Mouse (Mus musculus): Measurements from ENCODE around the gene Ifi27. TPM values are rescaled to one million over a fixed set of nuclear protein-coding genes. Genes with fewer than 3 reads are reported as not detected.
"Not testable (repeated sequence)": the region's sequence is repeated elsewhere in the genome, so short reads cannot be mapped to it uniquely, and the experiment has no call there.

The Ifi27 gene
- total RNA-seq (2022) = 100 to 1,000 TPM; 117 to 188 (median 137) TPM

DNA sequence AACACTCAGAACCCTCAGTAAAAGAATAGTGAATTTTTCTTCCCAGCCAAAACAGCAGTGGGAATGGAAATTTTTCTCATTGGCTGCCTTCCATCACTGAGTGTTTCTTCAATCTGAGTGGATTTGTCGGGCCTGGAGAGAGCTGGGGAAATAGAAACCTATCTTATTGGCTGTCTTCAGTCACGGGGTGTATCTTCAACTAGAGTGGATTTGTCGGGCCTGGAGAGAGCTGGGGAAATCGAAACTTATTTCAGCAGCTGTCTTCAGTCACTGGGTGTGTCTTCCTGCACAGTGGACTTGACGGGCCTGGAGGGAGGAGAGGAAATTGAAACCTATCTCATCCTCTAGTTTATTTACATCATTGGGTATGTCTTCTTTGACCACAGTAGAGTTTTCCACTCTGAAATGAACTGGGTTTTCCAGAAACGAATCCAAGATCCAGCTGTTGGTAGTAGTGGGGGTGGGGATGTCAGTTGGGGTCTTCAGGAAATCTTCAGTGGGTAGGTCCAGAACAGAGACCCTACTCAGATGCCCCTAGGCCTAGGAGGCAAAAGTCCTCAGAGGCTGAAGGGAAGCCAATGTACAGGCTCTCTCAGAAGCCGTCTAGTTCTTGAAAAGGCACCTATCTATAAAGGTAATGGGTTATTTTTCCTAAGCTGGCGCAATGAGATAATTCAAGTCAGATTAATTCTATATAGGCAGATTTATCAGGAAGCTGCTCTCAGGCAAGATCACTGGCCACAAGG, at the start of gene Ifi27:
TSS of gene Ifi27 (plus strand) at position 226 of the 746 bp plus-strand sequence.
- DNase-seq (ENCODE audit: low spot score in 2 of 2) = peak; percentile 63 to 71

GRCm38 (mm10) chr12:103388505-103389347, 45.3 kb upstream of the Ifi27 start, which contains the start of gene Otub2:
TSS of gene Otub2 (plus strand) at chr12:103388682.
- peak; percentile 98 for DNase-seq (ENCODE audit: low spot score in 2 of 2)

DNA sequence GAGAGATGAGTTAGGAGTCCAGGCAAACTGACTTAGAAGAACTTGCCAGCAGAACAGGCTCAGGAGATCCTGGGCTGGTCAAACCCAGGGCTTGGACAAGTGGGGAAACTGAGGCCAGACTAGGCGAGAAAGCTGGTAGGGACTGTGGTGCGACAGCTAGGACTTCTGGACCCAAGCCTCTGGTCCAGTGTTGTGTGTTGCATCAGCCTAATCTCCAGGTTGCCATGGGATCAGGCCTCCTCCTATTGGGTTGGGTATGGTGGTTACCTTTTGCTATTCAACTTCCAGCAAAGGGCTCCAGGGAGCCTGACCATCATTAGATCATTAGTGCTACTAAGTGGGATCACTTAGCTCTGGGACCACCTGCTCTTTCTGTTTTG, 44.7 kb upstream of the Ifi27 start:
- DNase-seq (ENCODE audit: low spot score in 2 of 2) = no peak

GRCm38 (mm10) chr12:103389982-103390381, 44.0 kb upstream of the Ifi27 start:
- DNase-seq (ENCODE audit: low spot score in 2 of 2) = no peak

DNA sequence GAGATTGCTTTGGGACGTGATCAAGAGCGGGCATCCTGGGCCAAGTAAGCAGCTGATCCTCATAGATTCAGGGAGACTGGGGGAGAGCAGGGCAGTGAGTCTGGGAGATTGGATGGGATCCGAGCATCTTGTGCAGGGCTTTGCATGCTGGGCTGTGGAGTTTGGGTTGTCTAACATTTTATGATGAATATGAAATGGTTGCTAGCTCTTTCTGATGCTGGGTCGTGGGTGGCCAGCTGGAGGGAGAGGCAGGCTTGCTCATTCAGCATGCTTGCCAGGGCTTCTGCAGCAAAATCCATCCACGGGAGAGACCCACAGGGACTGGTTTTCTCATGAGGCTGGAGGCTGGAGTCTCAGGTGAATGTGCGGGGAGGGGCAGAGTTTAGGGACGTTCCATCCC, 42.9 kb upstream of the Ifi27 start:
- DNase-seq (ENCODE audit: low spot score in 2 of 2) = peak; percentile 65 to 73

GRCm38 (mm10) chr12:103393528-103393927, 40.5 kb upstream of the Ifi27 start:
- DNase-seq (ENCODE audit: low spot score in 2 of 2) = no peak

DNA sequence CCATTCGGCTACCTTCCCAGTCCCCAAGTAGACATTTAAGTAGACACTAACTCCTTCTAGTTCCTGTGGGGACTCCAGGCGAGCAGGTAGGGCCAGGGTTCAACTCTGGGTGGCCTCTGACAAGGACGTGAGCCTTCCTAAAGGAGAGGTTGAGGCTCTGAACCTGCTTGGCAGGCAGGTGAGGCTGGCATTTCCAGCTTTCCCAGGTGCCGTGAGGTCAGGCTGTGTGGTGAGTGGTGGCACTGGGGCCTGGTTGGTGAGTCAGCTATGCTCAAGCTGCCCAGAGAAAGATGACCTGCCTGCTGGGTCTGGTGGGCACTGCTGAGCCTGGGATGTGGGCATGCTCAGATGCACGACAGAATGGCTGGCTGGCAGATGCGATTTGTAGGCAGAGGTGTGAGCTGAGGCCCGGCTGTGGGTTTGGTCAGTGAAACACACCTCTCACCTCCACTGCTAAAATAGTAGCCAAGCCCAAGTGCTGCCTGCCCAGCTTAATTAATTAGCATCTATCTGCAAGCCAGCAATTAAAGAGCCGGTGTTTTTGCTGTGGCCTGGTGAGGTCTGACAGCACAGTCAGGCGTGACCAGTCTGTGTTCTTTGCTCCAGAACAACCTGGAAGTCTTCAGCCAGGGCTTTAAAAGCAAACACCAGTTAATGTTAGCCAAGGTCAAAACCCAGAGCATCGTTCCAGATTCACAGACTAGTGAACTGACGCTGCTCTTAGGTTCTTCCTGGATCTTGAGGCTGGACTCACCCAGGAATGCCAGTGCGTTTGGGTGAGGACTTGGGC, 38.3 kb upstream of the Ifi27 start:
- DNase-seq (ENCODE audit: low spot score in 2 of 2) = no peak

DNA sequence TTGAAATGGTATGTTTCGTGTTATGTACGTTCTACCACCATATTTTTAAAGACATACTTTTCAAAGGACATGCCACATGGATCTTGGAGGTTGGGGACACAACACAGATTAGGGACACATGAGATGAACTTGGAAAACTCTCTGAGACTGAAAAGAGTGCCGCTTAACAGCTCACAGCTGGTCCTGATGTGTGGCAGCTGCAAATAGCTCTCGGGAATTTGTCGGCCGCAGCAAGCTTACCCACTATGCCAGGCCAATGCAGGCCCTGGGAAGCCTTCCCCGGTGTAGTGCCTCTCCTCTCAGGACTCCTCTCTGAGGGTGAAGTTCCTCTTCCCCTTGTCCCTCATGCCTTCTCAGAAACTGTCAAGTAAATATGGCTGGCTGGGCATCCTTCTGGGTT, 37.3 kb upstream of the Ifi27 start:
- no peak for DNase-seq (ENCODE audit: low spot score in 2 of 2)

GRCm38 (mm10) chr12:103404131-103404530, 29.9 kb upstream of the Ifi27 start:
- DNase-seq (ENCODE audit: low spot score in 2 of 2) = no peak

GRCm38 (mm10) chr12:103407720-103408119, 26.3 kb upstream of the Ifi27 start, which contains the start of gene 9330161L09Rik:
TSS of gene 9330161L09Rik (minus strand) at chr12:103407820.
- no peak for DNase-seq (ENCODE audit: low spot score in 2 of 2)

GRCm38 (mm10) chr12:103408144-103408543, 25.9 kb upstream of the Ifi27 start:
- peak in 1 of 2 experiments; percentile 61 for DNase-seq (ENCODE audit: low spot score in 2 of 2)

GRCm38 (mm10) chr12:103425016-103425728, 8.8 kb upstream of the Ifi27 start:
- no peak for DNase-seq (ENCODE audit: low spot score in 2 of 2)

DNA sequence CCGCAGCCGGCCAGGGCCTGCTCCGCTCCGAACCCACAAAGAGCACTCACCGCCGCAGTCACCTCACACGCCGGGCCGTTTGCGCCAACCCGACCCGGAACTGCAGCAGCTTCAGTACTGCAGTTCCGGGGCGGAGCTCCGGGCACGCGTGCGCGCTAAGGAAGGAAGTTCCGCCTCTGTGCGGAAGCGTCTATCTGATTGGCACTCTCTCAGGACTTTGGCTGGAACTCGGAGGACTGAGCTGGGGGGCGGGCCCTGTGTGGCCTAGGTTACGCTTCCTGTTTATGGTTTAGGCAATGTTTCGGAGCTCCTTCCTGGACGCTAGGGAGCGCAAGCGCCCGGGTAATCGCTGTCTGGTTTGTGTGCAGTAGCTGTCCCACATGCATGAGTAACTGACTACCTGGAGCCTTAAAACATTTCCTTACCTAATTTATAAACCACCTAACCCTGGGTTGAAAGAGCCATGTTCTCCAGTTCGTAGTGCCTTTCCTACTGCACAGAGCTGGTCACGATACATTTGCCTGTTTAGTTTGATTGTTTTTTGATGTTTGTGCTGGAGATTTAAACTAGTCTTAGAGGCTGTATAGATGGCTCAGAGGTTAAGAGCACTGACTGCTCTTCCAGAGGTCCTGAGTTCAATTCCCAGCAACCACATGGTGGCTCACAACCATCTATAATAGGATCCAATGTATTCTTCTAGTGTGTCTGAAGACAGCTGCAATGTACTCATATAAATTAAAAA, 8.1 kb upstream of the Ifi27 start, which contains the start of gene Ddx24:
TSS of gene Ddx24 (minus strand) at position 102 of the 742 bp plus-strand sequence.
- DNase-seq (ENCODE audit: low spot score in 2 of 2) = peak; percentile 99

DNA sequence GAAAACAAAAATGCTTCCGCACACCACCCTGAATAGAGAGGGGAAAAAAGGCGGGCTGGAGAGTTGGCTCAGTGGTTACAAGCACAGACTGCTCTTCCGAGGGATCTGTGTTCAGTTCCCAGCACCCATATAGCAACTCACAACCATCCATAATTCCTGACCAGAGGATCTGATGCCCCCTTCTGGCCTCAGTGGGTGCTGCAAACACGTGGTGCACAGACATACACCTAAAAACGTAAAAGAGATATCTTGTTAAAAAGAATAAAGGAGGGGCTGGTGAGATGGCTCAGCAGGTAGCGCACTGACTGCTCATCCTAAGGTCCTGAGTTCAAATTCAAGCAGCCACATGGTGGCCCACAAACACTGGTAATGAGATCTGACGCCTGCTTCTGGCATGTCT, 7.3 kb upstream of the Ifi27 start:
- no peak for DNase-seq (ENCODE audit: low spot score in 2 of 2)

- peak in 1 of 2 experiments; percentile 1 for DNase-seq (ENCODE audit: low spot score in 2 of 2)
These were observed 581 bp upstream of the Ifi27 start for GRCm38 (mm10) chr12:103433430-103433829.

GRCm38 (mm10) chr12:103434861-103435260, 850 bp downstream of the Ifi27 start:
- peak in 1 of 2 experiments; percentile 1 for DNase-seq (ENCODE audit: low spot score in 2 of 2)

DNA sequence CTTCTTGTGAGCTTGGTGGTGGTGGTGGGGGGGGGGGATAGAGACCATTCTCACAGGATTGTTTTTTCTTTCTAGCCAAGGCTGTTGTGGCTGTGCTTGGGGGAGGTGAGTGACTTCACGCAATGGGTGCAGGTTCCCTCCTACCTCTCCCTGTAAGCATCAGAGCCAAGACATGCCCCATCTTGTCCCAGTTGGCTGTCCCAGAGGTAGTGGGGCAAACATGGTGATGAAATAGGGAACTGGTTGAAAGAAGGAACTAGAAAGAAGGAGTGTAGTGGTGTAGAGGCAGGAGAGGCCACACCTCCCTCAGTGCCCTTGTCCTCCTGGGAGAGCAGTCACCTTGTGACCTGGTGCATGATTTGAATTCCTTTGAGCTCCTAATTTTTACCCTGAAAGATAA, 3.6 kb downstream of the Ifi27 start:
- no peak for DNase-seq (ENCODE audit: low spot score in 2 of 2)

GRCm38 (mm10) chr12:103443524-103443923, 9.5 kb downstream of the Ifi27 start, which contains the start of gene Ifi27l2a:
TSS of gene Ifi27l2a (minus strand) at chr12:103443680.
- DNase-seq (ENCODE audit: low spot score in 2 of 2) = no peak

GRCm38 (mm10) chr12:103444261-103444660, 10.2 kb downstream of the Ifi27 start:
- DNase-seq (ENCODE audit: low spot score in 2 of 2) = not testable (repeated sequence)

DNA sequence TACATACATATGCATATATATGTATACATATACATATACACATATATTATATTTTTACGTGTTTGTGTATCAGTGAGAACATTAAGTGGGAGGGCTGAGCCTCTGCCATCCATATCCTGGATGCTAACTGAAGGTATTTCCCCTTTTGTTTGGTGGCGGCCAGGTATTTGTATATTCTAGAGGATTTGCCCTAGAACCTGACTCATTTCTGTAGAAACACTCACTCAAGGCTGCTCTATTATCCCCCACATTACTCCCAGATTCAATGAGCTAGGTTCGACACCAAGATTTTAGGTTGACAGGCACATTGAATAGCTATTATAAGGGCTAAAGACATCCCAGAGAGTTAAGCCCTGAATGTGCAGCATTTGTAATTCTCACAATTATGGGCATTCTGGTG, 11.0 kb downstream of the Ifi27 start:
- DNase-seq (ENCODE audit: low spot score in 2 of 2) = no peak

All from layer of hippocampus, adult 8-10 months (tissue).